Mouse (Mus musculus): ENCODE results near the gene Aox4. TPM values are rescaled to one million over a fixed set of nuclear protein-coding genes. Genes with fewer than 3 reads are reported as not detected.

The Aox4 gene
- total and polyA plus RNA-seq, 2 experiments from 2014 or later: not detected

DNA sequence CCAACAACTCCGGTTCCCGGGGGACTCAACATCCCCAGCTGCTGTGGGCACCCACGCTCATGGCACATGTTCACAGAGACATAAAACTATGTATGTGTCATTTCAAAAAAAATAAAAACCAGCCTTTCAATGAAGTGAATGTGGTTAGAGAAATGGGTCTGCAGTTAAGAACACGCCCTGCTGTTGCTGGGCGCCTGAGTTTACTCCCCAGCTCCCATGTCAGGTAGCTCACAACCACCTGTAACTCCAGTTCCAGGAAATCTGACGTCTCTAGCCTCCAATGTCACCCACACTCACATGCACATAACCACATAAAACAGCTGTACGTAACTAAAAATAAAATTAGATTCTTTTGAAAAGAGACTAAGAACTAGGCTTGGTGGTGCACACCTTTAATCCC lies 90.9 kb downstream of the Aox4 start:
- H3K4me1 ChIP-seq (ENCODE audit: control insufficient read depth, insufficient read depth): no peaks in the 10 kb centered on the region
- H3K27ac ChIP-seq (ENCODE audit: low read depth): no peak overlapping the region
- 90% methylated on average over 7 of the region's 7 CpGs for WGBS
- H3K27me3 ChIP-seq (ENCODE audit: control insufficient read depth, insufficient read depth, low read length): no peaks in the 10 kb centered on the region
- no peak for DNase-seq (ENCODE audit: low spot score)
- H3K9ac ChIP-seq (replicated peaks; ENCODE audit: low read depth, low read length): no peak overlapping the region
- no peak overlapping the region for H3K4me2 ChIP-seq (ENCODE audit: low read depth, low read length)
- no peaks in the 10 kb centered on the region for H3K9me3 ChIP-seq (replicated peaks; ENCODE audit: control insufficient read depth, low read length)
- no peak for ATAC-seq (ENCODE audit: insufficient read depth, low read depth)
- no peak overlapping the region for H3K4me3 ChIP-seq (ENCODE audit: low read depth, low read length)
- TF ChIP-seq CTCF (IDR thresholded peaks at IDR 0.05; ENCODE audit: low read depth): no peak
- TF ChIP-seq EP300 (IDR thresholded peaks at IDR 0.05; ENCODE audit: low read depth): no peak
- no peaks in the 10 kb centered on the region for H3K36me3 ChIP-seq (replicated peaks; ENCODE audit: control insufficient read depth, insufficient read depth, low read length)

DNA sequence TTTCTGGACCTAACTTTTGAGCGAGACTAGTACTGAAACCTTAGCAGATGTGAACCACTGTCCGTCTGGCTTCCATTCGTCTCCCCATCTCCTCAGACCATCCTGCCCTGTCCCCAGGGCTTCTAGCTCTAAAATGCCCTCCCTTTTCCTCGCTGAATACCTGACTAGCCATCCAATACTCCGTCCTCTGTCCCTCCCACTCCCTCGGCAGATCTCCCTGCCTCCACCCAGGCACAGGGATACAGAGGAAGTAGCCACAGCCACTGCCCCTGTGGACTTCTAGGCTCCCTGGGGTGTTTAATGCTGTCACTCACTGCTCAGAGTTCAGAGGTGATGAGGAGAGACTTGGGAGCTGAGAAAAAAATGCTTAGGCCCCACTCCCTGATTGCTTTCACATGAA lies 91.8 kb downstream of the Aox4 start:
- H3K27ac ChIP-seq (ENCODE audit: low read depth): no peak overlapping the region
- no peaks in the 10 kb centered on the region for H3K9me3 ChIP-seq (replicated peaks; ENCODE audit: control insufficient read depth, low read length)
- no peaks in the 10 kb centered on the region for H3K4me1 ChIP-seq (ENCODE audit: control insufficient read depth, insufficient read depth)
- no peak overlapping the region for H3K9ac ChIP-seq (replicated peaks; ENCODE audit: low read depth, low read length)
- DNase-seq (ENCODE audit: low spot score) (no peak), ATAC-seq (ENCODE audit: insufficient read depth, low read depth) (no peak)
- H3K4me2 ChIP-seq (ENCODE audit: low read depth, low read length): no peak overlapping the region
- H3K36me3 ChIP-seq (replicated peaks; ENCODE audit: control insufficient read depth, insufficient read depth, low read length): no peaks in the 10 kb centered on the region
- H3K4me3 ChIP-seq (ENCODE audit: low read depth, low read length): no peak overlapping the region
- TF ChIP-seq CTCF (IDR thresholded peaks at IDR 0.05; ENCODE audit: low read depth) (no peak), EP300 (IDR thresholded peaks at IDR 0.05; ENCODE audit: low read depth) (no peak)
- no peaks in the 10 kb centered on the region for H3K27me3 ChIP-seq (ENCODE audit: control insufficient read depth, insufficient read depth, low read length)
- WGBS: 78% methylated on average over 6 of the region's 6 CpGs

DNA sequence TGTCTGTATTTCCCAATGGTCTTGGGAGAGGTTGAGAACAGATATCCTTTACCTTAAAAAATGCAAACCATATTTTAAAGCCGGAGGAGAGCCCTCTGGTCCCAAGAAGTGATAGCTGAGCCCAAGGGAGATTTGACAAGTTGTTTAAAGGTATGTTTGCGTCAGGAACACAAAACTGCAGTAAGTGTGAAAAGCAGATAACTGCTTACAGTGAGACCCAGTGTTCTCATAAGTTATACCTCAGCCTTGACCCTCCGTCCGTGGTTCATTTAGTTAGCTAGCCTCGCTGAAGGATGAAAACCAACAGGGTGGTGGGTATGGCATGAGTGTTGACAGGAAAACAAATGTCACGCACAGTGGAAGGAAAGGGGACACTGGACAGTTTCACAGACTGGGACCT lies 92.8 kb downstream of the Aox4 start:
- no peak for DNase-seq (ENCODE audit: low spot score)
- Histone ChIP-seq H3K4me3 (ENCODE audit: low read depth, low read length) (no peak overlapping the region), H3K27ac (ENCODE audit: low read depth) (no peak overlapping the region), H3K4me1 (ENCODE audit: control insufficient read depth, insufficient read depth) (no peaks in the 10 kb centered on the region), H3K36me3 (replicated peaks; ENCODE audit: control insufficient read depth, insufficient read depth, low read length) (no peaks in the 10 kb centered on the region), H3K9ac (replicated peaks; ENCODE audit: low read depth, low read length) (no peak overlapping the region), H3K27me3 (ENCODE audit: control insufficient read depth, insufficient read depth, low read length) (no peaks in the 10 kb centered on the region), H3K9me3 (replicated peaks; ENCODE audit: control insufficient read depth, low read length) (no peaks in the 10 kb centered on the region), H3K4me2 (ENCODE audit: low read depth, low read length) (no peak overlapping the region)
- WGBS: 55% methylated on average over 6 of the region's 6 CpGs
- no peak for ATAC-seq (ENCODE audit: insufficient read depth, low read depth)
- TF ChIP-seq EP300 (IDR thresholded peaks at IDR 0.05; ENCODE audit: low read depth) (no peak), CTCF (IDR thresholded peaks at IDR 0.05; ENCODE audit: low read depth) (no peak)

DNA sequence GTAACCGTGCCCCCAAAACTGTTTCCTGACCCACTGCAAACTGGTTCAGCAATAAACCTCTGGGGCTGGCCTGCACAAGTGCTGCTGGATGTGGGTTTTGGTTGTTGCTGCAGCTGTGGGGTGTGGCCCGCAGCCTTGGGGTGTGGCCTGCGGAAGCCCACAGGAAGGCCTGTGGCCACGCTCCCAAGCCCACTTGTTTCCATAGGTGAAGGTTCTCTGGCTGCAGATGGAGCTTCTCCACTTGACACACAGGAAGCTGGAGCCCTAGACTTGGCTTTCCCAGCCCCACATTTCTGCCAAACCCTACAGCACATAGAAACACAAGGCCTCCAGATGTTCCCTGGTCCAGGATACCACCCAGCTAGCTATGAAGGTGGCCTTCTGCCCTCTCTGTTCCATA lies 93.5 kb downstream of the Aox4 start:
- no peaks in the 10 kb centered on the region for H3K4me1 ChIP-seq (ENCODE audit: control insufficient read depth, insufficient read depth)
- no peaks in the 10 kb centered on the region for H3K36me3 ChIP-seq (replicated peaks; ENCODE audit: control insufficient read depth, insufficient read depth, low read length)
- no peaks in the 10 kb centered on the region for H3K9me3 ChIP-seq (replicated peaks; ENCODE audit: control insufficient read depth, low read length)
- peak overlapping the region; percentile 15; the same call in 1 of the 2 replicates for H3K27ac ChIP-seq (ENCODE audit: low read depth)
- TF ChIP-seq EP300 (IDR thresholded peaks at IDR 0.05; ENCODE audit: low read depth): no peak
- TF ChIP-seq CTCF (IDR thresholded peaks at IDR 0.05; ENCODE audit: low read depth): no peak
- H3K27me3 ChIP-seq (ENCODE audit: control insufficient read depth, insufficient read depth, low read length): no peaks in the 10 kb centered on the region
- no peak overlapping the region for H3K9ac ChIP-seq (replicated peaks; ENCODE audit: low read depth, low read length)
- H3K4me3 ChIP-seq (ENCODE audit: low read depth, low read length): no peak overlapping the region
- ATAC-seq (ENCODE audit: insufficient read depth, low read depth) (peak; percentile 67; the same call in 1 of the 2 replicates), DNase-seq (ENCODE audit: low spot score) (no peak)
- H3K4me2 ChIP-seq (ENCODE audit: low read depth, low read length): no peak overlapping the region
- 76% methylated on average over 4 of the region's 4 CpGs for WGBS

DNA sequence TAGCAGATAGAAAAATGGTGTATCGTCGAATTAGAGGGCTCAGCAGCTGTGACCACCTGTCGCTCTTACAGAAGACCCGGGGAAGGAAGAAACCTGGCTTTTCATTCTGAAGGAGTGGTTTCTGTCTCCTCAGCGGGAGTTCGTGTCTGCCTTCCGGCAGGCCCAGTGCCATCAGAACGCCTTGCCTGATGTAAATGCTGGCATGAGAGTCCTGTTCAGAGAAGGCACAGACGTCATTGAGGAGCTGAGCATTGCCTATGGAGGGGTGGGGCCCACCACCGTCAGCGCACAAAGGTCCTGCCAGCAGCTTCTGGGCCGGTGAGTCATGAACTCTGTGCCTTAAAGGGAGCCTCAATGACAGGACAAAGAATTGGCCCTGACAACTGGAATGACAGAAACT lies 94.1 kb downstream of the Aox4 start:
- DNase-seq (ENCODE audit: low spot score) (peak; percentile 39), ATAC-seq (ENCODE audit: insufficient read depth, low read depth) (peak; percentile 52)
- no peaks in the 10 kb centered on the region for H3K9me3 ChIP-seq (replicated peaks; ENCODE audit: control insufficient read depth, low read length)
- no peaks in the 10 kb centered on the region for H3K27me3 ChIP-seq (ENCODE audit: control insufficient read depth, insufficient read depth, low read length)
- no peak overlapping the region for H3K4me3 ChIP-seq (ENCODE audit: low read depth, low read length)
- TF ChIP-seq EP300 (IDR thresholded peaks at IDR 0.05; ENCODE audit: low read depth) (no peak), CTCF (IDR thresholded peaks at IDR 0.05; ENCODE audit: low read depth) (no peak)
- H3K4me2 ChIP-seq (ENCODE audit: low read depth, low read length): no peak overlapping the region
- H3K9ac ChIP-seq (replicated peaks; ENCODE audit: low read depth, low read length): no peak overlapping the region
- H3K27ac ChIP-seq (ENCODE audit: low read depth): peak overlapping the region; percentile 15; the same call in 1 of the 2 replicates
- no peaks in the 10 kb centered on the region for H3K4me1 ChIP-seq (ENCODE audit: control insufficient read depth, insufficient read depth)
- H3K36me3 ChIP-seq (replicated peaks; ENCODE audit: control insufficient read depth, insufficient read depth, low read length): no peaks in the 10 kb centered on the region
- 53% methylated on average over 12 of the region's 12 CpGs for WGBS

DNA sequence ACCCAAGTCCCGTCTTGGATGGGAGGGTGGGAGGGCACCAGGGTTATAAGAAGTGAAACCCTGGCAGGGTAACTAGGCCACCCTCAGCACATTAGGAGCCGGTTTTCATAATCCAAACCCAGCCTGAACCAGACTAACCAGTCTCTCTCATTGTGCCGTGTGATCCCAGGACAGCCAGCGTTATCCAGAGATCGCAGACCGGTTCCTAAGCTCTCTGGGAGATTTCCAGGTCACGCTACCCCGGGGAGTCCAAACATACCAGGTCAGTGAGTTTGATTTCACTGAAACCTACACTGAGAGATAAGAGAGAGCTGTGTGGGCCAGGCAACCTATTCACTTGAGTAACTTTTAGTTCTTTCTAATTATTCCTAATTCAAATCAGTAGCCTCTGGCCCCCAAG lies 97.0 kb downstream of the Aox4 start:
- Histone ChIP-seq H3K4me3 (ENCODE audit: low read depth, low read length) (no peak overlapping the region), H3K4me2 (ENCODE audit: low read depth, low read length) (no peak overlapping the region), H3K9me3 (replicated peaks; ENCODE audit: control insufficient read depth, low read length) (no peaks in the 10 kb centered on the region), H3K9ac (replicated peaks; ENCODE audit: low read depth, low read length) (no peak overlapping the region), H3K36me3 (replicated peaks; ENCODE audit: control insufficient read depth, insufficient read depth, low read length) (no peaks in the 10 kb centered on the region), H3K27ac (ENCODE audit: low read depth) (no peak overlapping the region), H3K4me1 (ENCODE audit: control insufficient read depth, insufficient read depth) (no peaks in the 10 kb centered on the region), H3K27me3 (ENCODE audit: control insufficient read depth, insufficient read depth, low read length) (no peaks in the 10 kb centered on the region)
- TF ChIP-seq EP300 (IDR thresholded peaks at IDR 0.05; ENCODE audit: low read depth): no peak
- no peak for TF ChIP-seq CTCF (IDR thresholded peaks at IDR 0.05; ENCODE audit: low read depth)
- 57% methylated on average over 8 of the region's 8 CpGs for WGBS
- no peak for ATAC-seq (ENCODE audit: insufficient read depth, low read depth)
- no peak for DNase-seq (ENCODE audit: low spot score)

Data from heart, postnatal 0 days (tissue).